Mouse (Mus musculus): ENCODE data around the gene Rad23a. TPM values are rescaled to one million over a fixed set of nuclear protein-coding genes. Genes with fewer than 3 reads are reported as not detected.

Rad23a gene
- 49.1 and 54.0 TPM in 2 replicates for polyA plus RNA-seq (2012; ENCODE audit: insufficient read depth, insufficient read length, missing spikeins)

GRCm38 (mm10) chr8:84840248-84840999 lies at the start of gene Rad23a:
Gene Rad23a (minus strand): TSS chr8:84840665.
- H3K4me1 ChIP-seq (ENCODE audit: control insufficient read depth, insufficient read depth, low read length): peaks cover 22% of the 10 kb centered on the region
- peak within 1 kb of the TSS; percentile 84 for H3K27ac ChIP-seq (ENCODE audit: insufficient read depth, low read depth, low read length)
- TF ChIP-seq POLR2A (IDR thresholded peaks at IDR 0.05; ENCODE audit: borderline replicate concordance, low read depth, low read length) (no peak), CTCF (IDR thresholded peaks at IDR 0.05; ENCODE audit: low read depth, low read length) (no peak)
- H3K4me3 ChIP-seq (ENCODE audit: insufficient read depth, low read length): peak within 1 kb of the TSS; percentile 83

GRCm38 (mm10) chr8:84889141-84889540 lies 48.7 kb upstream of the Rad23a start:
- TF ChIP-seq CTCF (IDR thresholded peaks at IDR 0.05; ENCODE audit: low read depth, low read length) (no peak), POLR2A (IDR thresholded peaks at IDR 0.05; ENCODE audit: borderline replicate concordance, low read depth, low read length) (no peak)
- no peak overlapping the region for H3K27ac ChIP-seq (ENCODE audit: insufficient read depth, low read depth, low read length)
- H3K4me3 ChIP-seq (ENCODE audit: insufficient read depth, low read length): no peak overlapping the region
- H3K4me1 ChIP-seq (ENCODE audit: control insufficient read depth, insufficient read depth, low read length): 0 out of 2 replicates have a peak, but pooled peaks cover 2% of the 10 kb centered on the region

GRCm38 (mm10) chr8:84888280-84888679 lies 47.8 kb upstream of the Rad23a start:
- no peak overlapping the region for H3K27ac ChIP-seq (ENCODE audit: insufficient read depth, low read depth, low read length)
- 0 out of 2 replicates have a peak, but pooled peaks cover 2% of the 10 kb centered on the region for H3K4me1 ChIP-seq (ENCODE audit: control insufficient read depth, insufficient read depth, low read length)
- H3K4me3 ChIP-seq (ENCODE audit: insufficient read depth, low read length): no peak overlapping the region
- TF ChIP-seq POLR2A (IDR thresholded peaks at IDR 0.05; ENCODE audit: borderline replicate concordance, low read depth, low read length) (no peak), CTCF (IDR thresholded peaks at IDR 0.05; ENCODE audit: low read depth, low read length) (no peak)

GRCm38 (mm10) chr8:84884728-84885127 lies 44.3 kb upstream of the Rad23a start:
- TF ChIP-seq CTCF (IDR thresholded peaks at IDR 0.05; ENCODE audit: low read depth, low read length) (no peak), POLR2A (IDR thresholded peaks at IDR 0.05; ENCODE audit: borderline replicate concordance, low read depth, low read length) (no peak)
- Histone ChIP-seq H3K4me3 (ENCODE audit: insufficient read depth, low read length) (no peak overlapping the region), H3K4me1 (ENCODE audit: control insufficient read depth, insufficient read depth, low read length) (0 out of 2 replicates have a peak, but pooled peaks cover 2% of the 10 kb centered on the region)

GRCm38 (mm10) chr8:84878915-84879314 lies 38.5 kb upstream of the Rad23a start:
- H3K27ac ChIP-seq (ENCODE audit: insufficient read depth, low read depth, low read length): no peak overlapping the region
- H3K4me3 ChIP-seq (ENCODE audit: insufficient read depth, low read length): no peak overlapping the region
- peaks cover 5% of the 10 kb centered on the region for H3K4me1 ChIP-seq (ENCODE audit: control insufficient read depth, insufficient read depth, low read length)
- no peak for TF ChIP-seq CTCF (IDR thresholded peaks at IDR 0.05; ENCODE audit: low read depth, low read length)
- TF ChIP-seq POLR2A (IDR thresholded peaks at IDR 0.05; ENCODE audit: borderline replicate concordance, low read depth, low read length): no peak

More at GRCm38 (mm10) chr8:84884728-84885127, 44.3 kb upstream of the Rad23a start:
- no peak overlapping the region for H3K27ac ChIP-seq (ENCODE audit: insufficient read depth, low read depth, low read length)

GRCm38 (mm10) chr8:84877297-84878035 lies 37.0 kb upstream of the Rad23a start:
- Histone ChIP-seq H3K4me1 (ENCODE audit: control insufficient read depth, insufficient read depth, low read length) (peaks cover 9% of the 10 kb centered on the region), H3K27ac (ENCODE audit: insufficient read depth, low read depth, low read length) (no peak overlapping the region), H3K4me3 (ENCODE audit: insufficient read depth, low read length) (no peak overlapping the region)
- TF ChIP-seq CTCF (IDR thresholded peaks at IDR 0.05; ENCODE audit: low read depth, low read length): no peak
- no peak for TF ChIP-seq POLR2A (IDR thresholded peaks at IDR 0.05; ENCODE audit: borderline replicate concordance, low read depth, low read length)

- Histone ChIP-seq H3K27ac (ENCODE audit: insufficient read depth, low read depth, low read length) (no peak overlapping the region), H3K4me3 (ENCODE audit: insufficient read depth, low read length) (no peak overlapping the region), H3K4me1 (ENCODE audit: control insufficient read depth, insufficient read depth, low read length) (peaks cover 9% of the 10 kb centered on the region)
- no peak for TF ChIP-seq CTCF (IDR thresholded peaks at IDR 0.05; ENCODE audit: low read depth, low read length)
- no peak for TF ChIP-seq POLR2A (IDR thresholded peaks at IDR 0.05; ENCODE audit: borderline replicate concordance, low read depth, low read length)
Observed at GRCm38 (mm10) chr8:84874339-84874738, 33.9 kb upstream of the Rad23a start.

GRCm38 (mm10) chr8:84873016-84873415 lies 32.6 kb upstream of the Rad23a start:
- H3K27ac ChIP-seq (ENCODE audit: insufficient read depth, low read depth, low read length): no peak overlapping the region
- peak overlapping the region; percentile 61 for H3K4me3 ChIP-seq (ENCODE audit: insufficient read depth, low read length)
- TF ChIP-seq POLR2A (IDR thresholded peaks at IDR 0.05; ENCODE audit: borderline replicate concordance, low read depth, low read length): no peak
- no peak for TF ChIP-seq CTCF (IDR thresholded peaks at IDR 0.05; ENCODE audit: low read depth, low read length)
- H3K4me1 ChIP-seq (ENCODE audit: control insufficient read depth, insufficient read depth, low read length): peaks cover 9% of the 10 kb centered on the region

- no peak overlapping the region for H3K27ac ChIP-seq (ENCODE audit: insufficient read depth, low read depth, low read length)
- TF ChIP-seq POLR2A (IDR thresholded peaks at IDR 0.05; ENCODE audit: borderline replicate concordance, low read depth, low read length) (no peak), CTCF (IDR thresholded peaks at IDR 0.05; ENCODE audit: low read depth, low read length) (no peak)
Observed at GRCm38 (mm10) chr8:84872309-84872965, 32.0 kb upstream of the Rad23a start.

More at GRCm38 (mm10) chr8:84872309-84872965, 32.0 kb upstream of the Rad23a start:
- Histone ChIP-seq H3K4me1 (ENCODE audit: control insufficient read depth, insufficient read depth, low read length) (peaks cover 9% of the 10 kb centered on the region), H3K4me3 (ENCODE audit: insufficient read depth, low read length) (peak overlapping the region; percentile 61)

All from bone marrow macrophage, adult 2 months (primary cell).